Comparison of ENCODE assay signal across 9 mouse cellular contexts in genomic region chrX:141721725-141722124, GRCm38 (mm10). TPM values are rescaled to one million over a fixed set of nuclear protein-coding genes. Genes with fewer than 3 reads are reported as not detected.
DNase-seq lines count a peak whose midpoint lies in the region; ATAC-seq lines count a peak whose summit lies in the region.
"Had no signal": no experiment of that assay in that cellular context is flagged by ENCODE, and none has a peak within 500 bp of the region (broad histone marks: within the 10 kb centered on the region; RNA-seq: fewer than 3 reads in every experiment).

No protein-coding gene starts in this region.

- WGBS in heart, embryonic 11.5 days (ENCODE audit: insufficient replicate concordance) = 16% methylated on average over 33 of the region's 33 CpGs
- WGBS in hindbrain, embryonic 10.5 days = 14% methylated on average over 33 of the region's 33 CpGs
- 10% methylated on average over 33 of the region's 33 CpGs for WGBS in liver, embryonic 12.5 days (ENCODE audit: insufficient replicate concordance)
- 18% methylated on average over 33 of the region's 33 CpGs for WGBS in stomach, embryonic 14.5 days

- H3K9ac ChIP-seq in heart, embryonic 11.5 days (ENCODE audit: low read depth, low read length) = no peak overlapping the region
- H3K9ac ChIP-seq in liver, embryonic 12.5 days = no peak overlapping the region
- no peak overlapping the region for H3K9ac ChIP-seq in stomach, embryonic 14.5 days (replicated peaks; ENCODE audit: low read depth, low read length)

- no peaks in the 10 kb centered on the region for H3K4me1 ChIP-seq in heart, embryonic 11.5 days (ENCODE audit: control insufficient read depth, insufficient read depth, low read length)
- no peaks in the 10 kb centered on the region; the same call in 1 of the 2 replicates for H3K4me1 ChIP-seq in brown adipose tissue, adult 24 weeks (ENCODE audit: control insufficient read depth, insufficient read depth, insufficient read length, low read length)
- H3K4me1 ChIP-seq in hindbrain, embryonic 10.5 days (replicated peaks) = peaks cover 9% of the 10 kb centered on the region; the same call in 1 of the 2 replicates
- H3K4me1 ChIP-seq in liver, embryonic 12.5 days = no peaks in the 10 kb centered on the region
- H3K4me1 ChIP-seq in stomach, embryonic 14.5 days (ENCODE audit: control insufficient read depth, insufficient read depth, low read length) = no peaks in the 10 kb centered on the region

- no peak for DNase-seq in heart, postnatal 25 days (ENCODE audit: low spot score)
- peak; percentile 37 for DNase-seq in hindbrain, embryonic 10.5 days (ENCODE audit: low spot score)
- no peak for DNase-seq in Muller cell, postnatal 12 days (ENCODE audit: inconsistent ontology term)

- no peaks in the 10 kb centered on the region for H3K36me3 ChIP-seq in heart, embryonic 11.5 days (ENCODE audit: control insufficient read depth, insufficient read depth, low read length)
- no peaks in the 10 kb centered on the region for H3K36me3 ChIP-seq in hindbrain, embryonic 10.5 days
- H3K36me3 ChIP-seq in liver, embryonic 12.5 days = no peaks in the 10 kb centered on the region
- H3K36me3 ChIP-seq in stomach, embryonic 14.5 days (ENCODE audit: control insufficient read depth, insufficient read depth, low read length) = no peaks in the 10 kb centered on the region

- peaks cover 60% of the 10 kb centered on the region for H3K27me3 ChIP-seq in heart, embryonic 11.5 days (ENCODE audit: control insufficient read depth, insufficient read depth, low read length)
- peaks cover 80% of the 10 kb centered on the region for H3K27me3 ChIP-seq in hindbrain, embryonic 10.5 days (ENCODE audit: insufficient read depth, poor library complexity, severe bottlenecking)
- H3K27me3 ChIP-seq in liver, embryonic 12.5 days (replicated peaks) = peaks cover 66% of the 10 kb centered on the region
- H3K27me3 ChIP-seq in stomach, embryonic 14.5 days (ENCODE audit: control insufficient read depth, insufficient read depth, low read length) = peaks cover 30% of the 10 kb centered on the region

- peak overlapping the region; percentile 38 for H3K4me3 ChIP-seq in heart, embryonic 11.5 days (ENCODE audit: low read depth, low read length)
- peak overlapping the region; percentile 30; the same call in 1 of the 2 replicates for H3K4me3 ChIP-seq in brown adipose tissue, adult 24 weeks (ENCODE audit: insufficient read depth, low read depth, low read length)
- peak overlapping the region; percentile 53 for H3K4me3 ChIP-seq in hindbrain, embryonic 10.5 days
- peak overlapping the region; percentile 15 for H3K4me3 ChIP-seq in liver, embryonic 12.5 days
- H3K4me3 ChIP-seq in stomach, embryonic 14.5 days (ENCODE audit: low read depth, low read length) = peak overlapping the region; percentile 28

- no peaks in the 10 kb centered on the region for H3K9me3 ChIP-seq in heart, embryonic 11.5 days (replicated peaks; ENCODE audit: control insufficient read depth, low read length)
- H3K9me3 ChIP-seq in hindbrain, embryonic 10.5 days = no peaks in the 10 kb centered on the region
- no peaks in the 10 kb centered on the region for H3K9me3 ChIP-seq in liver, embryonic 12.5 days (replicated peaks)
- H3K9me3 ChIP-seq in stomach, embryonic 14.5 days (ENCODE audit: control insufficient read depth, low read depth, low read length) = no peaks in the 10 kb centered on the region

- peak overlapping the region; percentile 67 for H3K4me2 ChIP-seq in heart, embryonic 11.5 days
- peak overlapping the region; percentile 46 for H3K4me2 ChIP-seq in liver, embryonic 12.5 days
- peak overlapping the region; percentile 54 for H3K4me2 ChIP-seq in stomach, embryonic 14.5 days (replicated peaks; ENCODE audit: low read depth, low read length)

- ATAC-seq in heart, embryonic 11.5 days (replicated peaks; ENCODE audit: insufficient number of reproducible peaks, low FRiP score, low TSS enrichment) = no peak
- ATAC-seq in liver, embryonic 12.5 days = no peak
- ATAC-seq in stomach, embryonic 14.5 days (ENCODE audit: insufficient number of reproducible peaks, insufficient read depth, low FRiP score, low read depth) = no peak
- no peak for ATAC-seq in CD4-positive, CD25-positive, alpha-beta regulatory T cell, adult 4 months

- intact Hi-C loops in heart, postnatal 25 days (cut with DNase I) = no loop called here

- no peak overlapping the region for H3K27ac ChIP-seq in heart, embryonic 11.5 days (ENCODE audit: low read depth, low read length)
- no peak overlapping the region for H3K27ac ChIP-seq in brown adipose tissue, adult 24 weeks (replicated peaks; ENCODE audit: low read depth, low read length)
- H3K27ac ChIP-seq in hindbrain, embryonic 10.5 days = no peak overlapping the region; the same call in 1 of the 2 replicates
- no peak overlapping the region for H3K27ac ChIP-seq in liver, embryonic 12.5 days
- H3K27ac ChIP-seq in stomach, embryonic 14.5 days (ENCODE audit: low read length) = no peak overlapping the region

RNA-seq across cellular contexts. Expression of gene Irs4, which starts 3.3 kb away (rescaled TPM):
- 0.37 and 0.42 TPM in 2 replicates for polyA plus RNA-seq in heart, embryonic 11.5 days (2014; fragmentation: Nextera tagmentation; extraction: Ambion mirVana)
- total RNA-seq in heart, postnatal 25 days (2021) = not detected
- not detected in 2 replicates for polyA plus RNA-seq in brown adipose tissue, adult 24 weeks (2012; ENCODE audit: insufficient read depth, insufficient read length, missing spikeins)
- polyA plus RNA-seq in hindbrain, embryonic 10.5 days (2016; fragmentation: Nextera tagmentation; extraction: Ambion mirVana) = 0.35 and 1.2 TPM in 2 replicates
- not detected in 2 replicates for polyA plus RNA-seq in liver, embryonic 12.5 days (2016; fragmentation: Nextera tagmentation; extraction: Ambion mirVana)
- polyA plus RNA-seq in stomach, embryonic 14.5 days (2014; fragmentation: Nextera tagmentation; extraction: Ambion mirVana) = 0.22 and 0.46 TPM in 2 replicates
- not detected for polyA plus RNA-seq in CD4-positive, CD25-positive, alpha-beta regulatory T cell, adult 4 months (2017; shearing (Covaris generic))
- total RNA-seq: heart, postnatal 14 days had no signal
